Mouse (Mus musculus) neural tube, embryonic 13.5 days (tissue): ENCODE measurements around the gene Mllt6. TPM values are rescaled to one million over a fixed set of nuclear protein-coding genes. Genes with fewer than 3 reads are reported as not detected.
"Not testable (repeated sequence)": the region's sequence is repeated elsewhere in the genome, so short reads cannot be mapped to it uniquely, and the experiment has no call there.

Experiments
- ATAC-seq: fragments of 200-750 bp; cut with Nextera tagmentation; 2 replicates; pipeline ENCODE4 v1.8.0; 2017; ENCODE audit warnings: low read depth, mild to moderate bottlenecking, moderate TSS enrichment, moderate library complexity
- H3K27ac ChIP-seq: fragments of 300-500 bp; sonication (generic); replicated peaks from 2 replicates; pipeline ENCODE4 v1.5.1; 2015; ENCODE audit warnings: moderate library complexity, mild to moderate bottlenecking, inconsistent platforms
- H3K27me3 ChIP-seq: fragments of 300-500 bp; sonication (generic); 2 replicates; pipeline ENCODE4 v1.6.1; 2015; ENCODE audit warnings: mild to moderate bottlenecking, inconsistent platforms
- H3K36me3 ChIP-seq: fragments of 300-500 bp; sonication (generic); 2 replicates; pipeline ENCODE4 v1.6.1; 2015; ENCODE audit warnings: mild to moderate bottlenecking, inconsistent platforms
- H3K4me1 ChIP-seq: fragments of 300-500 bp; sonication (generic); replicated peaks from 2 replicates; pipeline ENCODE4 v1.6.1; 2015; ENCODE audit warnings: inconsistent platforms
- H3K4me2 ChIP-seq: fragments of 300-500 bp; sonication (generic); 2 replicates; pipeline ENCODE4 v1.6.1; 2015; ENCODE audit warnings: inconsistent platforms, mild to moderate bottlenecking, moderate library complexity
- H3K4me3 ChIP-seq: fragments of 300-500 bp; sonication (generic); 2 replicates; pipeline ENCODE4 v1.5.1; 2015; ENCODE audit warnings: mild to moderate bottlenecking, inconsistent platforms
- H3K9ac ChIP-seq: fragments of 300-500 bp; sonication (generic); 2 replicates; pipeline ENCODE4 v1.6.1; 2015; ENCODE audit warnings: moderate library complexity, mild to moderate bottlenecking, inconsistent platforms
- H3K9me3 ChIP-seq: fragments of 300-500 bp; sonication (generic); 2 replicates; pipeline ENCODE4 v1.6.1; 2016; ENCODE audit warnings: inconsistent platforms
- WGBS: fragments of 180-500 bp; shearing (Covaris S2); methylation state at CpG from one replicate; pipeline ENCODE4 v1.1.7; 2015; 5-methylcytosine and 5-hydroxymethylcytosine counted together
- polyA plus RNA-seq: library from polyadenylated mRNA; unstranded; fragments of >200 nt; fragmentation: Nextera tagmentation; extraction: Ambion mirVana; gene quantifications from 2 replicates; pipeline ENCODE4 v1.2.1, GENCODE M21; 2015

Gene Mllt6
- polyA plus RNA-seq, 1 experiment from 2014 or later: 3.2 TPM

DNA sequence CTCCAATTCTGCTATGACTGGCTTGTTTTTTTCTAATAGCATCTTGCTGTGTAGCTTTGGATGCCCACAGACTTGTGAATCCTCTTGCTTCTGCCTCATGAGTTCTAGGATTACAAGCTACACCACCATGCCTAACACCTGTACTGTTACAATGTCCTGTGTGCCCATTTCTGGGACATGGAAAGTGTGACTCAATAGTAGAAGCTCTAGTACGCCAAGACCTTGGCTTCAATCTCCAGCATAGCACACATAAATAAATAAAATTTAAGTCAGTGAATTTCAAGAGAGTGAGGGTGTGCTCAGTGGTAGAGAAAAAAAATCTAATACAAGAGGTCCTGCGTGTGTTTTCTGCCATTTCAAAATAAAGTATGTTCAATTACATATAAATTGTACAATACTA is 9.0 kb upstream of the Mllt6 start:
- no peak for ATAC-seq
- no peak overlapping the region for H3K9ac ChIP-seq
- H3K4me3 ChIP-seq: no peak overlapping the region
- H3K9me3 ChIP-seq: no peaks in the 10 kb centered on the region
- H3K4me2 ChIP-seq: no peak overlapping the region
- no peaks in the 10 kb centered on the region for H3K27me3 ChIP-seq
- no peaks in the 10 kb centered on the region for H3K36me3 ChIP-seq
- 91% methylated on average over 2 of the region's 2 CpGs for WGBS
- peaks cover 14% of the 10 kb centered on the region for H3K4me1 ChIP-seq
- H3K27ac ChIP-seq: no peak overlapping the region

DNA sequence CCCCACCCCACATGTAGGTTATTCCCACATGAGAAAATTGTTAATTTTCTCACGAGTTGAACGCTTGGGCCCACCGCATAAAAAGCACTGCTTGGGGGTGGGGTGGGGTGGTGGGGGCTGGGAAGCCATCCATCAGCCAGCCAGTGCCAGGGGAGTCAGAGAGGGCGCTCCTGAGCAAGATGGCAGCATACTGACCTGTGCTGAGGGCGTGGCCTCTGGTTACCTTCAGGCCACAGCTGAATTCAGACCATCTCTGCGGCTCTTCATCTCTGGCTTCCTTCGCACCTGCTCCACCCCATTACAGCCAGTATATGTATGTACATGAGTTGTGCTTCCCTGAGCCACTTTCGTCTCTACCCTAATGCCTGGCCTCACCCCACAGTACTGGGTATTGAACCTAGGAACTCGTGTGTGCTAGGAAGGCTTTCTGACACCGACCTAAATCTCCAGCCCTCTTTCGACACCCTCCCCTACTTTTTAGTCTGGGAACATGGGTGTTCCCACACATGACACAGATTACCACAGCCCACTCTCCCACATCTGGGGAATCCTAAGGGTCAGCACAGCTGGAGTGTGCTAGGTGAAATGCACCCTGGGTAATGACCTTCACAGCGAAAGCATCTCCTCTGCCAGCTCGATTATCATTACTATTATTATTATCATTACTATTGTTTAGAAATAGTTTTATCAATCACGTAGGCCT is 6.8 kb upstream of the Mllt6 start:
- peaks cover 9% of the 10 kb centered on the region for H3K27me3 ChIP-seq
- WGBS: 72% methylated on average over 14 of the region's 14 CpGs
- no peaks in the 10 kb centered on the region for H3K36me3 ChIP-seq
- no peak overlapping the region for H3K27ac ChIP-seq
- no peak overlapping the region for H3K9ac ChIP-seq
- H3K4me3 ChIP-seq: no peak overlapping the region
- H3K4me2 ChIP-seq: no peak overlapping the region
- no peaks in the 10 kb centered on the region for H3K9me3 ChIP-seq
- H3K4me1 ChIP-seq: peaks cover 23% of the 10 kb centered on the region
- no peak for ATAC-seq

DNA sequence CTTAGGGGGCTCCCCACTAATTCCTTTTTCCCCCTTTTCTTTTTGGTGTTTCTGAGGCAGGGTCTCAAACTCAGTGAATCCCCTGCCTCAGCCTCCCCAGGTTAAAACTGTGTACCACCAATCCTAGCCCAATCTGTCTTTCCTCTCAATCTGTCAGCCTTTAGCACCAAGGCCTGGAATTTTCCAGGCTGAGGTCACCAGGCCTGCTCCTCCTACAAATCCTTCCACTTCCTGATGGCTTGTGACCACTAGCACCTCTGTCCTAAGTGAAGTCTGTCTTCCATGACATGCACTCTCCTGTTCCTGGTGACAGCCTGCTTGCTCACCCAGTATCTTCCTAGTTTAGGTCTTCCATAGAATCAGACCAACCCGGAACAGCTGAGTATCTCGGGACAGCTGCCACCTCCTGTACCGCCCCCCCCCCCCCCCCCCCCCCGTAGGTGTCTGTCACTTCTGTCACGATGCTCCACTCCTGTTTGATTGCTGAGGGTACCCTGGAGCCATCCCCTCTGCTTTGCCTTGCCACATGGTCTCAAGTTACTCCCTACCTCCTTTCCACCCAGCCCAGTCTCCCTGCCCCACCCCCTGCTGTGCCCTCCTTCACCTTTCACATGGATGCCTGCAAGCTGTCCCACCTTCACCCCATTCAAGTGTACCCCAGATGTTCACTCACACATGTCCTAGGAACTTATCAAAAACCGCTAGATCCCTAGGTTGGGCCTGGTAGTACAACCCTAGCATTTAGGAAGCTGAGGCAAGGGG is 5.8 kb upstream of the Mllt6 start:
- no peak overlapping the region for H3K4me3 ChIP-seq
- peaks cover 19% of the 10 kb centered on the region for H3K27me3 ChIP-seq
- H3K4me1 ChIP-seq: peaks cover 33% of the 10 kb centered on the region
- no peak overlapping the region for H3K4me2 ChIP-seq
- 44% methylated on average over 4 of the region's 6 CpGs for WGBS
- no peak overlapping the region for H3K27ac ChIP-seq
- ATAC-seq: no peak
- H3K36me3 ChIP-seq: no peaks in the 10 kb centered on the region
- H3K9me3 ChIP-seq: no peaks in the 10 kb centered on the region
- H3K9ac ChIP-seq: no peak overlapping the region

DNA sequence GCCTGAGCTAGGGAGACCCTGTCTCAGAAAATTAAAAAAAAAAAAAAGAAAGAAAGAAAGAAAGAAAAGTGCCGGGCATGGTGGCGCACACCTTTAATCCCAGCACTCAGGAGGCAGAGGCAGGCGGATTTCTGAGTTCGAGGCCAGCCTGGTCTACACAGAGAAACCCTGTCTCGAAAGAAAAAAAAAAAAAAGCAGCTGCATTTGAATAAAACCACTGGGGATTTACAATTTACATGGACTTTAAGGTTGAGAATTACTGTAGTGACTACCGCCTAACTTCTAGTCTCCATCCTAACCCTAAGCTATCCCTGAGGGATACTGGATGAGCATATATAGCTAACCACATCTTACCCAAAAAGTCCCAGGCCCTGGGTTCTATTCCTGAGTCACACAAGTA is 5.2 kb upstream of the Mllt6 start:
- H3K4me3 ChIP-seq, ATAC-seq, H3K27ac ChIP-seq, H3K4me2 ChIP-seq, H3K9ac ChIP-seq, H3K9me3 ChIP-seq, H3K36me3 ChIP-seq: not testable (repeated sequence)
- Histone ChIP-seq H3K27me3 (peaks cover 21% of the 10 kb centered on the region), H3K4me1 (peaks cover 37% of the 10 kb centered on the region)
- WGBS: 91% methylated on average over 6 of the region's 6 CpGs

DNA sequence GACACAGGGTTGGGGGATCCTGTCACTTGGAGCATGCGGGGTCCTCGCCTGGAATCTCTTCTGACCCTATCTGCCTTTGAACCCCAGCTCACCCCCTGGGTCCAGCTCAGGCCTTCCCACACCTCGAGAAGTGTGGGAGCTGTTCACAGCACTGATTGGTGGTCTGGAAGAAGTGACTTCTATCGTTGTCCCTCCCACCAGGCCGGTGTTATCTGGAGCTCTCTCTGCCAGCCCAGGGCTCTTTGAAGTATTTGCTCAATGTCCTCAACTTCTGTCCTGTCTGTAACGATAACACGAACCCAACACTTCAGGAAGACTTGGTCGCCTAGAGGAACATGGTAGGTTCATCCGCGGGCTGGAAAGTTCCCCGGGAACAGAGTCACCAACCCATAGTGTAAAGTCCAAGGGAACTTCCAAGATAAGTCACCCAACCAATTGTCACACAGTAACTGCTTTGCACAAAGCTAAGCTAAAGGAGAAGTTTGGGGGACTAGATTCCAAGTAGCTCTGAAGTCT is 4.4 kb upstream of the Mllt6 start:
- peaks cover 21% of the 10 kb centered on the region for H3K27me3 ChIP-seq
- H3K27ac ChIP-seq: no peak overlapping the region
- H3K4me1 ChIP-seq: peaks cover 37% of the 10 kb centered on the region
- peak overlapping the region; percentile 89; the same call in 1 of the 2 replicates for H3K9ac ChIP-seq
- no peaks in the 10 kb centered on the region for H3K36me3 ChIP-seq
- H3K9me3 ChIP-seq: no peaks in the 10 kb centered on the region
- peak overlapping the region; percentile 70; the same call in 1 of the 2 replicates for H3K4me3 ChIP-seq
- WGBS: 70% methylated on average over 11 of the region's 11 CpGs
- peak overlapping the region; percentile 81 for H3K4me2 ChIP-seq
- no peak for ATAC-seq

DNA sequence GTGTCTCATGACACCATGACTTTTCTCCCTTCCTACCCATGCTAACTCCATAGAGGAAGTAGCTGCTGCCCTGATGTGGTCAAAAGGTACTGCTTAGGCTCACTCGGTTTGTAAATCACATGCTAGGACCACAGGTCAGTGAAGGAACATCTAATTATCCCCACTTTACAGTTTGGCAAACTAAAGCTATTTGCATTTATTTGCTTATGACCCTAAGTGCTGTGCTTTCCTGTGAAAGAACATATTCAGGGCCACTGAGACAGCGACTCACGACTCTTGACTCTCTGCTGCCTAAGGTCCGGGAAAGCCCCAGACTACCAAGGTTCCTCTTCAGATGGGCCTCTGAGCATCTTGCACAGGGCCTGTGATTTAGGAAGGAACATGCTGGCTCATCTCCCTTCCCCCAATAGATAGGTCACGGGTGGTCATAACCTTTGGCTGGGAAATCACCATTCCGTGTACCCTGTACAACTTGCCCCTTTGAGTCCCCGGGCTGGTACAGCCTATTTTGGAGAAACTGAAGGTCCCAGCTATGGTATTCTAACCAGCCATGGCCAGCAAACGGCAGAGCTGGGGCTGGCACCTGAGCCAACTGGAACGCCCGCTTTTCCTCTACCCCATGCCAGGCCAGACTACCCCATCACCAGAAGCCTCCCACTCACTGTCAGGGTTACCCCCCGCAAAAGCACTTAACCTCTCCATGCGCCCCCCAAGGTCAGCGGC is 3.8 kb upstream of the Mllt6 start:
- peak overlapping the region; percentile 81 for H3K4me2 ChIP-seq
- H3K4me3 ChIP-seq: peak overlapping the region; percentile 70
- H3K9ac ChIP-seq: peak overlapping the region; percentile 89
- WGBS: 8% methylated on average over 13 of the region's 13 CpGs
- peaks cover 21% of the 10 kb centered on the region for H3K27me3 ChIP-seq
- peaks cover 42% of the 10 kb centered on the region for H3K4me1 ChIP-seq
- no peaks in the 10 kb centered on the region for H3K9me3 ChIP-seq
- ATAC-seq: 0 out of 2 replicates have a peak, but pooled peaks have one; percentile 21
- no peaks in the 10 kb centered on the region for H3K36me3 ChIP-seq
- H3K27ac ChIP-seq: peak overlapping the region; percentile 81

DNA sequence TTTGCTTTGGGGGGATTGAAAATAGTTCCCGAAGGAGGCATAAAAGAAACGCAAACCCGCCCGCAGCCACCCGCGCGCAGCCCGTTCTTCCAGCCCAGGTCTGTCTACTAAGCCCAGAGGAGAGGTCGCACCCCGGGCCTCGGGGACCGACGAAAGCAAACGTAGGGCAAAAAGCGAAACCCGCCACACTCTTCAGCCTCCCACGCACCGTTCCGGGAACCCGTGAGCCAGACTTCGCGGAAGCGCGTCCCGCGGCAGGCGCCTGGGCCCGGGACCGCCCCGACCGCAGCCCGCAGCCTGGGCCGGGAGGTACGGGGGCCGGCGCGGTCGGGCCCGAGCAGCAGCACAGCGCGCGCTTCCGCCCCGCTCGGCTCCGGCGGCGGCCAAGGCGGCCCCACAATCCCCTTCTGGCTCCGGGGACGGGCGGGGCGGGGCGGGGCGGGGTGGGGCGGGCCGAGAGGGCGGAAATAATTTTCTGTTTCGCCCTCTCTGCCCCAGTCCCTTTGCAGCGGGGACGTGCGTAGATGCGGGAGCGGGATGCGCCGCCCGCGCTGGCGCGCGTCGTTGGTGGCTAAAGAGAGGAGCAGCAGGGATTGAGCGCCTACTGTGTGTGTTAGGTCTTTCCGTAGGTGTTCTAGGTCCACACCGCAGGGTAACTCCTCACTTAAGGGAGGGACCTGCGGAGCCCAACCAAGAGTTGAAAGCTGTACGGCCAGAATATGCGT is 3.1 kb upstream of the Mllt6 start:
- Histone ChIP-seq H3K4me3 (peak overlapping the region; percentile 70), H3K36me3 (no peaks in the 10 kb centered on the region), H3K27me3 (peaks cover 21% of the 10 kb centered on the region), H3K9ac (peak overlapping the region; percentile 89), H3K4me2 (peak overlapping the region; percentile 81), H3K9me3 (no peaks in the 10 kb centered on the region), H3K4me1 (peaks cover 49% of the 10 kb centered on the region), H3K27ac (peak overlapping the region; percentile 81)
- under 1% methylated on average over 75 of the region's 78 CpGs for WGBS
- ATAC-seq: peak; percentile 89

DNA sequence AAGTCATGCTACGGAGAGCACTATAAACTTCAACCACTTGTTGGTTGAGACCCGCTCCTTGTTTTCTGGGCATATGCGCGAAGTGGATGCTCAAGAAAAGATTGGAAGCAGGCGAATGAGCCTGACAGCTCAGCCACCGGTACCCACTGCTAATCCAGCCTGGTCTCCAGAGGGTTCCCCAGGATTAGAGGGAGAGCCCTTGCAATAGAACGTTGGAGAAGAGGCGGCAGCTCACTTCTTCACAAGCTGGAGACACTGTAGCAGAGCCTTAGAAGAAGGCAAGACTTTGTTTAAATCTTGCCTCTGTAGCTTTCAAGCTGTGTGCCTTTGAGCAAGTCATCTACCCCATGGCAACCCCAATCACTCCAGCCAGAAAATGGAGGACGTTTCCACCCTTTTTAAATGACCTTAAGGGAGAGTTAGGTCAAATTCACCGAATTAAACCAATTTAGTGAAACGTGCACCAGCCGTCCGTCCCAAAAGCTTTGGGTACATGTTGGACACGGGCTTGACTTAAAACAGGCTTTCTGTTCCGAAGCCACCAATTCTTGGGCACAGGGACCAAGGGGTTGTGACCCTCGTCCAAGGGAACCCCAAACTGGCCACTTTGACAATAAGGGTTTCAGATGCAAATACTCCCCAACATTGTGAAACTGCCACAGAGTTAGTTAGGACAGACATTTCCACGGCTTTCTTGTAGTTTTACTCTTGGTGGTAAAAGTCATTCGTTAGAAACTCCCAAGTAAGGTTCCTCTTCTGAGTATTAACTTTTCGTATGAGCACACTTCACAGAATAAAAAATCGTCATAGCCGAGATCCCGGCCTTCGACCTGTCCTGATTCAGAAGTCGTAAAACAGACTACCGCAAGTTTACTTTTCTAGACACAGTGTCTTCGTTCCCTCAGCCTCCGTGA is 2.2 kb upstream of the Mllt6 start:
- ATAC-seq: no peak
- Histone ChIP-seq H3K36me3 (peaks cover 8% of the 10 kb centered on the region), H3K4me2 (peak overlapping the region; percentile 83), H3K9me3 (no peaks in the 10 kb centered on the region), H3K27me3 (peaks cover 21% of the 10 kb centered on the region), H3K27ac (no peak overlapping the region; the same call in 1 of the 2 replicates), H3K9ac (peak overlapping the region; percentile 89), H3K4me3 (peak overlapping the region; percentile 92), H3K4me1 (peaks cover 56% of the 10 kb centered on the region)
- 1% methylated on average over 27 of the region's 27 CpGs for WGBS

DNA sequence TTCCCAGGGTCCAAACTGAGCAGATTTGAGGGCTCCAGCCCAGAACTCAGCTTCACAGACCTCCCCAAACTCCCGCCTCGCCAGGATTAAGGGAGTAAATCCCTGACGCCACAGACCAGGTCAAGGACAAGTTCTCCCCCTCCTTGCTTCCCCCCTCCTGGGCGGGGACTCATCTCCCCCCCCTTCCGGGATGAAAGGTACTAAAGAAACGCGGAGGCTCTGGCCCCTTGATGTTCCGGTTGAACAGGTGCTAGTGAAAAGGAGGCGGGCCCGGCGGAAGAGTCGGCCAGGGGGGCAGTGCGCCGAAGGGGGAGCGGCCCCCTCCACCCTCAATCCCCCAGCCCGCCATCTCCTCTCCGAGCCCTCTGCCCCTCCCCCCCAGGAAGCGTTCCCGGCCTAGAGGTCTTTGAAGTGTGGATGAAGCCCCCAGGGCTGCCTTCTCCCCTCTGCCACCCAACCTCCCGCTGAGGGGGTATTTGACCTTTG is 1.5 kb upstream of the Mllt6 start:
- peaks cover 15% of the 10 kb centered on the region for H3K36me3 ChIP-seq

DNA sequence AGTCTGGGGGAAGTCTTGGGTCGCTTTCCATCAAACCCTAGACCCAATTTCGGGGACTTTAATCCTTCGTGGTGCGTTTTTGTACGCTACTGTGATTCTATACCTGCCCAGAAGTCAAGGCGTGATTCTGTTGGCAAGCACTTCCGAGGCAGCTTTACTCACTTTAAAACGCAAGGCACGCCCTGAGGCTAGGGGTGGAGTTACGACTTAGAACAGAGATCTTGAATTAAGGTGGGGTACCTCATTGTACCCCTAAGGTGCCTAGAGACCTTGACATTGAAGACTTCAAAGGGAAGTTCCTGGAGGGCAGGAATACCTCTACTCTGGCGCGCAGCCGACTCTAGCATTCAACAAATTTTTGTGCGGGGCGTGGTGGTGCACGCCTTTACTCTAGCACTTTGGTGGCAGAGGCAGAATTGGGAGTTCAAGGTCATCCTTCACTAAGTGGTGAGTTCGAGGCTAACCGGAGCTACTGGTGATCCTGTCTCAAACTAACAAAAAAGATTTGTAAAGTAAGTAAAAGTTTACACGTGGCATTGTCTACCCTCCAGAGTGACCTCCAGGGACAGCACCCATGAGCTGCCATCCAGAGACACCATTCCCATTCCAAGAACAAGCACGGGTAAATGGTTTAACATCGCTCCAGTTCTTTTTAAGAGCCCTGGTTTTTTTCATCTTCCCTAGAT is 864 bp upstream of the Mllt6 start:
- no peak for ATAC-seq
- H3K4me3 ChIP-seq: peak overlapping the region; percentile 92
- WGBS: 2% methylated on average over 21 of the region's 21 CpGs
- no peaks in the 10 kb centered on the region for H3K9me3 ChIP-seq
- peak overlapping the region; percentile 88; the same call in 1 of the 2 replicates for H3K27ac ChIP-seq
- peak overlapping the region; percentile 93 for H3K9ac ChIP-seq
- peaks cover 22% of the 10 kb centered on the region for H3K36me3 ChIP-seq
- peaks cover 56% of the 10 kb centered on the region for H3K4me1 ChIP-seq
- peaks cover 21% of the 10 kb centered on the region for H3K27me3 ChIP-seq
- peak overlapping the region; percentile 83 for H3K4me2 ChIP-seq

More for the DNA sequence above, 1.5 kb upstream of the Mllt6 start:
- peaks cover 21% of the 10 kb centered on the region for H3K27me3 ChIP-seq
- ATAC-seq: no peak
- WGBS: under 1% methylated on average over 18 of the region's 20 CpGs
- H3K4me2 ChIP-seq: peak overlapping the region; percentile 83
- peaks cover 56% of the 10 kb centered on the region for H3K4me1 ChIP-seq
- H3K4me3 ChIP-seq: peak overlapping the region; percentile 92
- no peaks in the 10 kb centered on the region for H3K9me3 ChIP-seq
- peak overlapping the region; percentile 31; the same call in 1 of the 2 replicates for H3K9ac ChIP-seq
- no peak overlapping the region for H3K27ac ChIP-seq
